Comparison of ENCODE assay signal across 8 mouse cellular contexts in genomic region chr15:57589404-57590377, GRCm38 (mm10).
DNase-seq lines count a peak whose midpoint lies in the region; ATAC-seq lines count a peak whose summit lies in the region.

No protein-coding gene starts in this region.

- ATAC-seq in heart, embryonic 15.5 days (replicated peaks; ENCODE audit: insufficient number of reproducible peaks, insufficient read depth, low FRiP score, low read depth) = peak; percentile 50; the same call in 1 of the 2 replicates
- ATAC-seq in liver, embryonic 11.5 days (replicated peaks; ENCODE audit: low FRiP score) = 0 out of 2 replicates have a peak, but pooled peaks have one; percentile 34

- H3K27ac ChIP-seq in heart, embryonic 15.5 days = no peak overlapping the region
- no peak overlapping the region for H3K27ac ChIP-seq in liver, embryonic 11.5 days (ENCODE audit: low read depth, low read length)

- H3K9me3 ChIP-seq in heart, embryonic 15.5 days (replicated peaks) = no peaks in the 10 kb centered on the region
- no peaks in the 10 kb centered on the region for H3K9me3 ChIP-seq in liver, embryonic 11.5 days (ENCODE audit: control insufficient read depth, low read length)

- H3K4me1 ChIP-seq in heart, embryonic 15.5 days (replicated peaks) = peaks cover 19% of the 10 kb centered on the region
- no peaks in the 10 kb centered on the region for H3K4me1 ChIP-seq in liver, embryonic 11.5 days (replicated peaks; ENCODE audit: control insufficient read depth, insufficient read depth, low read length)

- H3K36me3 ChIP-seq in heart, embryonic 15.5 days = no peaks in the 10 kb centered on the region
- H3K36me3 ChIP-seq in liver, embryonic 11.5 days (ENCODE audit: control insufficient read depth, insufficient read depth, low read length) = no peaks in the 10 kb centered on the region

- H3K4me3 ChIP-seq in heart, embryonic 15.5 days = no peak overlapping the region
- H3K4me3 ChIP-seq in liver, embryonic 11.5 days (ENCODE audit: low read depth, low read length) = no peak overlapping the region

- H3K27me3 ChIP-seq in heart, embryonic 15.5 days = no peaks in the 10 kb centered on the region
- no peaks in the 10 kb centered on the region for H3K27me3 ChIP-seq in liver, embryonic 11.5 days (replicated peaks; ENCODE audit: control insufficient read depth, insufficient read depth, low read length)

- H3K9ac ChIP-seq in heart, embryonic 15.5 days = no peak overlapping the region
- H3K9ac ChIP-seq in liver, embryonic 11.5 days (ENCODE audit: low read depth, low read length) = no peak overlapping the region

- no peak overlapping the region for H3K4me2 ChIP-seq in heart, embryonic 15.5 days
- no peak overlapping the region for H3K4me2 ChIP-seq in liver, embryonic 11.5 days

- DNase-seq in heart, adult 9 months (ENCODE audit: low spot score in 2 of 2) = no peak
- DNase-seq in cerebellum, adult 9-10 months = peak; percentile 94
- peak; percentile 38 for DNase-seq in gonadal fat pad, adult 2 months (ENCODE audit: low read depth)
- no peak for DNase-seq in liver, embryonic 11.5 days (ENCODE audit: low spot score)
- DNase-seq in spleen, postnatal 14 days (ENCODE audit: low spot score in 2 of 2) = no peak
- no peak for DNase-seq in heart, adult 8-10 months (ENCODE audit: low spot score)
- no peak for DNase-seq in T-cell, adult 2 months (ENCODE audit: low spot score)

- 39% methylated on average over 11 of the region's 12 CpGs for WGBS in heart, embryonic 15.5 days
- WGBS in liver, embryonic 11.5 days = 63% methylated on average over 11 of the region's 12 CpGs

Comparison
In these comparisons a context has a peak if more than half of its experiments do, and no peak if none do; other contexts are left out.
1. DNase-seq: peak in cerebellum, adult 9-10 months (single experiment) and gonadal fat pad, adult 2 months (single experiment); none in heart, adult 9 months (0 of 2), liver, embryonic 11.5 days (single experiment), spleen, postnatal 14 days (0 of 2), heart, adult 8-10 months (single experiment) and T-cell, adult 2 months (single experiment).